Mouse (Mus musculus) megakaryocyte, embryonic 14.5 days (primary cell): ENCODE results near the gene Ngly1.

Source experiments
- FLI1 ChIP-seq: IDR thresholded peaks from 2 replicates; pipeline ENCODE4 v1.6.1; 2012; ENCODE audit warnings: low read length, inconsistent platforms, mixed read lengths
- GATA1 ChIP-seq: IDR thresholded peaks from 3 replicates; pipeline ENCODE4 v1.6.1; 2012; ENCODE audit warnings: mixed read lengths, low read length, inconsistent platforms, borderline replicate concordance

DNA sequence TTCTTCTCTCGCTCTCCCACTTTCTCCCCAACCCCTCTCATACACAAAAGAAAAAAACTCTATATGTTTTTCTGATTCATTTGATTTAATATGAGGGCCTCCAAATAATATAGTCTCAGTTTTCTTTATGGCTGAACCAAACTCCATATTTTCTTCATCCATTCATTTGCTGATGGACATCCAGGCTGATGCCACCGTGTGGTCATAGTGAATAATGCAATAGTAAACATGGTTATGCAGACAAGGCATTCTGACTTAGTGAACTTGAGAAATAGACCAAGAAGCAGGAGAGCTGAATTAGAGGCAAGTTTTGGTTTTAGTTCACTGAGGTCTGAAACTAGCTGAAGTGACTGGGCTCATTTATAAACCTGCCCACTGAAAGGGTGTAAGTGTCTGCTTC is 30.1 kb upstream of the Ngly1 start:
- TF ChIP-seq FLI1 (no peak), GATA1 (no peak)
